ENCODE assay signal across 11 mouse cellular contexts in genomic region chr11:114229763-114230162, GRCm38 (mm10).
DNase-seq lines count a peak whose midpoint lies in the region; ATAC-seq lines count a peak whose summit lies in the region.
"Had no signal": no experiment of that assay in that cellular context is flagged by ENCODE, and none has a peak within 500 bp of the region (broad histone marks: within the 10 kb centered on the region; RNA-seq: fewer than 3 reads in every experiment).

No protein-coding gene starts in this region.

- WGBS in limb, embryonic 11.5 days: 30% methylated on average over 8 of the region's 8 CpGs
- WGBS in limb, embryonic 10.5 days: 50% methylated on average over 8 of the region's 8 CpGs
- 11% methylated on average over 8 of the region's 8 CpGs for WGBS in intestine, embryonic 14.5 days
- 11% methylated on average over 8 of the region's 8 CpGs for WGBS in limb, embryonic 15.5 days
- WGBS in stomach, embryonic 15.5 days: 30% methylated on average over 8 of the region's 8 CpGs

- no peak overlapping the region for H3K9ac ChIP-seq in limb, embryonic 11.5 days (ENCODE audit: low read length)
- no peak overlapping the region for H3K9ac ChIP-seq in intestine, embryonic 14.5 days (ENCODE audit: low read length)
- H3K9ac ChIP-seq in limb, embryonic 15.5 days: no peak overlapping the region
- no peak overlapping the region for H3K9ac ChIP-seq in stomach, embryonic 15.5 days
- H3K9ac ChIP-seq: embryonic facial prominence, embryonic 13.5 days had no signal

- no peaks in the 10 kb centered on the region for H3K27me3 ChIP-seq in limb, embryonic 11.5 days (ENCODE audit: control insufficient read depth, insufficient read depth, low read length)
- H3K27me3 ChIP-seq in limb, embryonic 10.5 days (ENCODE audit: low read depth, poor library complexity, severe bottlenecking): no peaks in the 10 kb centered on the region
- H3K27me3 ChIP-seq in intestine, embryonic 14.5 days (replicated peaks; ENCODE audit: control insufficient read depth, insufficient read depth, low read length): no peaks in the 10 kb centered on the region
- H3K27me3 ChIP-seq in limb, embryonic 15.5 days: no peaks in the 10 kb centered on the region
- no peaks in the 10 kb centered on the region for H3K27me3 ChIP-seq in stomach, embryonic 15.5 days (replicated peaks)

- no peak overlapping the region for H3K4me3 ChIP-seq in limb, embryonic 11.5 days (ENCODE audit: low read depth, low read length)
- no peak overlapping the region for H3K4me3 ChIP-seq in limb, embryonic 10.5 days
- H3K4me3 ChIP-seq in intestine, embryonic 14.5 days (ENCODE audit: low read depth, low read length): no peak overlapping the region
- H3K4me3 ChIP-seq in limb, embryonic 15.5 days: no peak overlapping the region
- no peak overlapping the region for H3K4me3 ChIP-seq in stomach, embryonic 15.5 days (replicated peaks)
- H3K4me3 ChIP-seq: embryonic facial prominence, embryonic 13.5 days had no signal

- DNase-seq in limb, embryonic 11.5 days (ENCODE audit: low spot score): no peak
- no peak for DNase-seq in limb, embryonic 10.5 days (ENCODE audit: low spot score)
- no peak for DNase-seq in intestine, embryonic 14.5 days (ENCODE audit: low spot score)
- no peak for DNase-seq in adrenal gland, postnatal 25 days
- DNase-seq in right cerebral cortex, postnatal 36 days (ENCODE audit: low spot score in 2 of 2): no peak
- DNase-seq: thymus, postnatal 25 days had no signal

- ATAC-seq in limb, embryonic 11.5 days (ENCODE audit: insufficient number of reproducible peaks, low FRiP score, low TSS enrichment, low read depth): no peak
- peak; percentile 66; the same call in 1 of the 2 replicates for ATAC-seq in intestine, embryonic 14.5 days (replicated peaks; ENCODE audit: low FRiP score, low TSS enrichment, low read depth)
- ATAC-seq in limb, embryonic 15.5 days (ENCODE audit: insufficient number of reproducible peaks, low FRiP score, low TSS enrichment, low read depth): peak; percentile 45; the same call in 1 of the 2 replicates
- ATAC-seq in stomach, embryonic 15.5 days (ENCODE audit: insufficient read depth, low FRiP score, low read depth): peak; percentile 25; the same call in 1 of the 2 replicates
- ATAC-seq in activated CD4-positive, CD25-positive, alpha-beta regulatory T cell, adult 4 months: no peak

- H3K4me1 ChIP-seq in limb, embryonic 11.5 days (ENCODE audit: control insufficient read depth, insufficient read depth, low read length): 0 out of 2 replicates have a peak, but pooled peaks cover 4% of the 10 kb centered on the region
- H3K4me1 ChIP-seq in limb, embryonic 10.5 days: peaks cover 22% of the 10 kb centered on the region
- H3K4me1 ChIP-seq in intestine, embryonic 14.5 days (replicated peaks; ENCODE audit: control insufficient read depth, insufficient read depth, low read length): peaks cover 16% of the 10 kb centered on the region
- peaks cover 23% of the 10 kb centered on the region for H3K4me1 ChIP-seq in limb, embryonic 15.5 days
- peaks cover 12% of the 10 kb centered on the region; the same call in 1 of the 2 replicates for H3K4me1 ChIP-seq in stomach, embryonic 15.5 days

- no peaks in the 10 kb centered on the region for H3K9me3 ChIP-seq in limb, embryonic 11.5 days (ENCODE audit: control insufficient read depth, low read length)
- H3K9me3 ChIP-seq in limb, embryonic 10.5 days (replicated peaks): no peaks in the 10 kb centered on the region
- H3K9me3 ChIP-seq in intestine, embryonic 14.5 days (ENCODE audit: control insufficient read depth, low read length): no peaks in the 10 kb centered on the region; the same call in 1 of the 2 replicates
- H3K9me3 ChIP-seq in limb, embryonic 15.5 days: no peaks in the 10 kb centered on the region
- no peaks in the 10 kb centered on the region for H3K9me3 ChIP-seq in stomach, embryonic 15.5 days
- H3K9me3 ChIP-seq: embryonic facial prominence, embryonic 13.5 days had no signal

- H3K36me3 ChIP-seq in limb, embryonic 11.5 days (ENCODE audit: control insufficient read depth, insufficient read depth, low read length): no peaks in the 10 kb centered on the region; the same call in 1 of the 2 replicates
- no peaks in the 10 kb centered on the region for H3K36me3 ChIP-seq in limb, embryonic 10.5 days
- no peaks in the 10 kb centered on the region for H3K36me3 ChIP-seq in intestine, embryonic 14.5 days (ENCODE audit: control insufficient read depth, insufficient read depth, low read length)
- H3K36me3 ChIP-seq in limb, embryonic 15.5 days: no peaks in the 10 kb centered on the region
- no peaks in the 10 kb centered on the region for H3K36me3 ChIP-seq in stomach, embryonic 15.5 days
- H3K36me3 ChIP-seq: embryonic facial prominence, embryonic 13.5 days had no signal

- H3K4me2 ChIP-seq in limb, embryonic 11.5 days (ENCODE audit: low read depth, severe bottlenecking): no peak overlapping the region
- H3K4me2 ChIP-seq in intestine, embryonic 14.5 days (ENCODE audit: low read length): no peak overlapping the region
- H3K4me2 ChIP-seq in limb, embryonic 15.5 days: no peak overlapping the region
- no peak overlapping the region for H3K4me2 ChIP-seq in stomach, embryonic 15.5 days
- H3K4me2 ChIP-seq: embryonic facial prominence, embryonic 13.5 days; liver, embryonic 11.5 days had no signal

- H3K27ac ChIP-seq in limb, embryonic 11.5 days (replicated peaks; ENCODE audit: low read depth, low read length): peak overlapping the region; percentile 45; the same call in 1 of the 2 replicates
- H3K27ac ChIP-seq in limb, embryonic 10.5 days: no peak overlapping the region
- H3K27ac ChIP-seq in intestine, embryonic 14.5 days (ENCODE audit: low read depth): peak overlapping the region; percentile 57
- H3K27ac ChIP-seq in limb, embryonic 15.5 days: peak overlapping the region; percentile 59
- peak overlapping the region; percentile 45; the same call in 1 of the 2 replicates for H3K27ac ChIP-seq in stomach, embryonic 15.5 days
- H3K27ac ChIP-seq: embryonic facial prominence, embryonic 13.5 days had no signal

Comparison
In these comparisons a context has a peak if more than half of its experiments do, and no peak if none do; other contexts are left out.
1. ATAC-seq: peak in intestine, embryonic 14.5 days (single experiment), limb, embryonic 15.5 days (single experiment) and stomach, embryonic 15.5 days (single experiment); none in limb, embryonic 11.5 days (single experiment) and activated CD4-positive, CD25-positive, alpha-beta regulatory T cell, adult 4 months (single experiment).